Mouse (Mus musculus): ENCODE data around the gene Cdr2l. TPM values are rescaled to one million over a fixed set of nuclear protein-coding genes. Genes with fewer than 3 reads are reported as not detected.

Cdr2l gene
- total and polyA plus RNA-seq, 3 experiments, result not detected

- Histone ChIP-seq H3K27me3 (replicated peaks) (peaks cover 72% of the 10 kb centered on the region), H3K4me3 (replicated peaks in 1 of 3; ENCODE audit: low read depth in 2 of 3, low read length in 2 of 3, poor library complexity in 1 of 3) (no peak overlapping the region)
- dilution Hi-C loops (cut with MboI; ENCODE audit: extremely low pct_ligation_motif_present, extremely low pct_unique_long_range_greater_than_20kb, low sequenced_read_pairs), result no loop called here
Observed at GRCm38 (mm10) chr11:115376722-115377121, 5.0 kb upstream of the Cdr2l start.

GRCm38 (mm10) chr11:115377254-115377653, 4.5 kb upstream of the Cdr2l start:
- Histone ChIP-seq H3K79me2 (replicated peaks; ENCODE audit: control insufficient read depth, extremely low read depth, insufficient read depth, poor library complexity, severe bottlenecking) (no peaks in the 10 kb centered on the region), H3K36me3 (replicated peaks in 1 of 2; ENCODE audit: control insufficient read depth in 1 of 2, insufficient read depth in 1 of 2, low read length in 1 of 2) (no peaks in the 10 kb centered on the region), H3K27me3 (replicated peaks) (peaks cover 67% of the 10 kb centered on the region), H3K4me1 (ENCODE audit: control insufficient read depth in 1 of 2, insufficient read depth in 2 of 2) (peaks cover 4 to 10% of the 10 kb centered on the region in 2 experiments; a peak in 3 of 4 replicates), H3K9ac (ENCODE audit: insufficient read depth, low read depth) (no peak overlapping the region), H3K4me2 (ENCODE audit: insufficient read depth, low read depth, poor library complexity, severe bottlenecking) (no peak overlapping the region), H3K4me3 (replicated peaks in 1 of 3; ENCODE audit: low read depth in 2 of 3, low read length in 2 of 3, poor library complexity in 1 of 3) (no peak overlapping the region), H3K9me3 (replicated peaks; ENCODE audit: low read length) (peaks cover 18% of the 10 kb centered on the region), H3K27ac (ENCODE audit: insufficient read depth, low read depth) (no peak overlapping the region)
- in situ Hi-C loops (cut with MboI; ENCODE audit: low pct_ligation_motif_present, low pct_unique_long_range_greater_than_20kb, low sequenced_read_pairs), result no loop called here
- no peak for DNase-seq (ENCODE audit: extremely low read depth)
- dilution Hi-C loops (cut with MboI; ENCODE audit: extremely low pct_ligation_motif_present, extremely low pct_unique_long_range_greater_than_20kb, low sequenced_read_pairs), result no loop called here
- TF ChIP-seq CTCF (conservative IDR thresholded peaks at IDR 0.05 in 1 of 2, IDR thresholded peaks at IDR 0.05 in 1 of 2; ENCODE audit: low read depth in 2 of 2, low read length in 2 of 2) (no peak), POLR2A (IDR thresholded peaks at IDR 0.05; ENCODE audit: low read depth, low read length) (no peak), USF2 (conservative IDR thresholded peaks at IDR 0.05; ENCODE audit: low read depth, low read length) (no peak), CHD1 (IDR thresholded peaks at IDR 0.05; ENCODE audit: low read depth, low read length) (no peak), ELF1 (IDR thresholded peaks at IDR 0.05; ENCODE audit: low read depth, low read length) (no peak), MAZ (IDR thresholded peaks at IDR 0.05; ENCODE audit: low read depth, low read length) (no peak), GABPA (IDR thresholded peaks at IDR 0.05; ENCODE audit: insufficient replicate concordance, low read depth, low read length) (no peak), ZKSCAN1 (IDR thresholded peaks at IDR 0.05; ENCODE audit: borderline replicate concordance, low read depth, low read length) (no peak), PAX5 (IDR thresholded peaks at IDR 0.05; ENCODE audit: low read length) (no peak)

More at GRCm38 (mm10) chr11:115376722-115377121, 5.0 kb upstream of the Cdr2l start:
- TF ChIP-seq E2F4 (IDR thresholded peaks at IDR 0.05; ENCODE audit: insufficient replicate concordance, low read depth, low read length), result no peak
- no peak for TF ChIP-seq IRF4 (IDR thresholded peaks at IDR 0.05; ENCODE audit: low read depth, low read length)
- no peak for TF ChIP-seq MAZ (IDR thresholded peaks at IDR 0.05; ENCODE audit: low read depth, low read length)
- no peak for TF ChIP-seq JUN (IDR thresholded peaks at IDR 0.05; ENCODE audit: insufficient read depth, low read depth, low read length)
- TF ChIP-seq GABPA (IDR thresholded peaks at IDR 0.05; ENCODE audit: insufficient replicate concordance, low read depth, low read length), result no peak
- TF ChIP-seq MAFK (IDR thresholded peaks at IDR 0.05; ENCODE audit: insufficient replicate concordance, low read length), result no peak
- no peak for TF ChIP-seq POLR2A (IDR thresholded peaks at IDR 0.05; ENCODE audit: low read depth, low read length)
- no peak for TF ChIP-seq USF2 (conservative IDR thresholded peaks at IDR 0.05; ENCODE audit: low read depth, low read length)
- TF ChIP-seq ELF1 (IDR thresholded peaks at IDR 0.05; ENCODE audit: low read depth, low read length), result no peak
- no peak for TF ChIP-seq MAX (IDR thresholded peaks at IDR 0.05; ENCODE audit: low read length)
- TF ChIP-seq ZNF384 (IDR thresholded peaks at IDR 0.05; ENCODE audit: low read depth, low read length), result no peak
- no peak for TF ChIP-seq BHLHE40 (IDR thresholded peaks at IDR 0.05; ENCODE audit: low read depth, low read length)
- H3K9me3 ChIP-seq (replicated peaks; ENCODE audit: low read length), result peaks cover 12% of the 10 kb centered on the region
- H3K79me2 ChIP-seq (replicated peaks; ENCODE audit: control insufficient read depth, extremely low read depth, insufficient read depth, poor library complexity, severe bottlenecking), result no peaks in the 10 kb centered on the region
- no peak overlapping the region for H3K4me2 ChIP-seq (ENCODE audit: insufficient read depth, low read depth, poor library complexity, severe bottlenecking)
- H3K9ac ChIP-seq (ENCODE audit: insufficient read depth, low read depth), result no peak overlapping the region
- no peaks in the 10 kb centered on the region for H3K36me3 ChIP-seq (replicated peaks in 1 of 2; ENCODE audit: control insufficient read depth in 1 of 2, insufficient read depth in 1 of 2, low read length in 1 of 2)
- no peak for DNase-seq (ENCODE audit: extremely low read depth)
- peaks cover 4 to 10% of the 10 kb centered on the region in 2 experiments; a peak in 3 of 4 replicates for H3K4me1 ChIP-seq (ENCODE audit: control insufficient read depth in 1 of 2, insufficient read depth in 2 of 2)
- in situ Hi-C loops (cut with MboI; ENCODE audit: low pct_ligation_motif_present, low pct_unique_long_range_greater_than_20kb, low sequenced_read_pairs), result no loop called here
- H3K27ac ChIP-seq (ENCODE audit: insufficient read depth, low read depth), result no peak overlapping the region
